Mouse (Mus musculus): Measurements from ENCODE around the gene Prdx2.

DNA sequence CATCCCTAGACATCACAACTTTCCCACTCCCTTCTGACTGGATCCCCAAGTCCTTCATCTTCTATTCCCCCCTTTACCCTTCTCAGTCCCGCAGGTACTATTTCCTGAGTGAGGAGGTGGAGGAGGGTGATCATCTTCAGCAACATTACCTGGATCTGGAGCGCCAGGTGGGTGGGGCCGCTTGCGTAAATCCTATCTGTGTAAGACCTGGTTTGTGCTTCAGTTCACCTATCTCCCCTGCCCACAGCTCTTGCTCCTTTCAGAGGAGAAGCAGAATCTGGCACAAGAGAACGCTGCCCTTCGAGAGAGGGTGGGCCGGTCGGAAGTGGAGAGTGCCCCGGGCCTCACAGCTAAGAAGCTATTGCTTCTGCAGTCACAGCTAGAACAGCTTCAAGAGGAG lies 25.0 kb downstream of the Prdx2 start:
- TF ChIP-seq EP300 (IDR thresholded peaks at IDR 0.05; ENCODE audit: low read depth) (no peak), CTCF (IDR thresholded peaks at IDR 0.05; ENCODE audit: low read depth) (no peak)
